Mouse (Mus musculus) midbrain, embryonic 11.5 days (tissue): ENCODE results near the gene Pla2g2e. TPM values are rescaled to one million over a fixed set of nuclear protein-coding genes. Genes with fewer than 3 reads are reported as not detected.

Source experiments
- ATAC-seq: fragments of 200-750 bp; cut with Nextera tagmentation; 2 replicates; pipeline ENCODE4 v1.8.0; 2017; ENCODE audit warnings: moderate TSS enrichment, moderate library complexity; ENCODE audit not compliant: low FRiP score
- DNase-seq: peaks from one replicate; pipeline ENCODE4 v3.0.0; 2015; ENCODE audit warnings: low spot score; ENCODE audit errors: missing footprints
- H3K27ac ChIP-seq: fragments of 300-500 bp; sonication (generic); 2 replicates; pipeline ENCODE4 v1.5.1; 2014; ENCODE audit warnings: low read depth, low read length
- H3K27me3 ChIP-seq: fragments of 300-500 bp; sonication (generic); 2 replicates; pipeline ENCODE4 v1.6.1; 2014; ENCODE audit warnings: mild to moderate bottlenecking, low read length, moderate library complexity, mixed read lengths; ENCODE audit not compliant: control insufficient read depth, insufficient read depth
- H3K36me3 ChIP-seq: fragments of 300-500 bp; sonication (generic); 2 replicates; pipeline ENCODE4 v1.6.1; 2014; ENCODE audit warnings: mild to moderate bottlenecking, low read length, moderate library complexity, mixed read lengths; ENCODE audit not compliant: control insufficient read depth, insufficient read depth
- H3K4me1 ChIP-seq: fragments of 300-500 bp; sonication (generic); 2 replicates; pipeline ENCODE4 v1.6.1; 2014; ENCODE audit warnings: low read length; ENCODE audit not compliant: control insufficient read depth, insufficient read depth
- H3K4me2 ChIP-seq: fragments of 300-500 bp; sonication (generic); 2 replicates; pipeline ENCODE4 v1.6.1; 2014; ENCODE audit warnings: mild to moderate bottlenecking, moderate library complexity
- H3K4me3 ChIP-seq: fragments of 300-500 bp; sonication (generic); 2 replicates; pipeline ENCODE4 v1.5.1; 2014; ENCODE audit warnings: low read depth, low read length
- H3K9ac ChIP-seq: fragments of 300-500 bp; sonication (generic); 2 replicates; pipeline ENCODE4 v1.6.1; 2014; ENCODE audit warnings: low read length
- H3K9me3 ChIP-seq: fragments of 300-500 bp; sonication (generic); 2 replicates; pipeline ENCODE4 v1.6.1; 2016; ENCODE audit warnings: low read length; ENCODE audit not compliant: control insufficient read depth
- WGBS: fragments of 180-500 bp; shearing (Covaris S2); extraction: QIAGEN DNeasy Blood & Tissue Kit; methylation state at CpG from one replicate; pipeline ENCODE4 v1.1.7; 2014; 5-methylcytosine and 5-hydroxymethylcytosine counted together
- polyA plus RNA-seq: library from polyadenylated mRNA; unstranded; fragments of >200 nt; fragmentation: Nextera tagmentation; extraction: Ambion mirVana; gene quantifications from 2 replicates; pipeline ENCODE4 v1.2.1, GENCODE M21; 2014

Pla2g2e gene
- polyA plus RNA-seq, 1 experiment from 2014 or later, result not detected

GRCm38 (mm10) chr4:138922131-138922459 lies 44.4 kb downstream of the Pla2g2e start:
- Histone ChIP-seq H3K27ac (no peak overlapping the region), H3K27me3 (no peaks in the 10 kb centered on the region; the same call in 1 of the 2 replicates), H3K4me1 (no peaks in the 10 kb centered on the region), H3K9ac (no peak overlapping the region), H3K36me3 (no peaks in the 10 kb centered on the region), H3K9me3 (no peaks in the 10 kb centered on the region; the same call in 1 of the 2 replicates), H3K4me2 (peak overlapping the region; percentile 36), H3K4me3 (no peak overlapping the region)
- peak; percentile 48; the same call in 1 of the 2 replicates for ATAC-seq
- peak; percentile 100 for DNase-seq
- 2% methylated on average over 11 of the region's 11 CpGs for WGBS

GRCm38 (mm10) chr4:138925561-138925960 lies 47.8 kb downstream of the Pla2g2e start:
- H3K9me3 ChIP-seq, result no peaks in the 10 kb centered on the region
- ATAC-seq (no peak), DNase-seq (no peak)

More at GRCm38 (mm10) chr4:138925561-138925960, 47.8 kb downstream of the Pla2g2e start:
- Histone ChIP-seq H3K36me3 (no peaks in the 10 kb centered on the region), H3K27ac (no peak overlapping the region), H3K9ac (no peak overlapping the region), H3K4me3 (no peak overlapping the region), H3K4me1 (no peaks in the 10 kb centered on the region), H3K4me2 (no peak overlapping the region), H3K27me3 (no peaks in the 10 kb centered on the region; the same call in 1 of the 2 replicates)
- 77% methylated on average over 2 of the region's 2 CpGs for WGBS

Other genes starting within 250 kb of the Pla2g2e start
- gene Vwa5b1, start 242.1 kb upstream of the Pla2g2e start, polyA plus RNA-seq, result 0.15 and 0.28 TPM in 2 replicates
- gene Pla2g2c, start 153.2 kb upstream of the Pla2g2e start, polyA plus RNA-seq, result 0.81 and 0.96 TPM in 2 replicates
- 1.5 TPM in 2 replicates for gene Ubxn10, start 140.8 kb upstream of the Pla2g2e start, polyA plus RNA-seq
- 0.08 and 0.12 TPM in 2 replicates for gene Pla2g2f, start 120.3 kb upstream of the Pla2g2e start, polyA plus RNA-seq
- gene Pla2g2d, start 102.2 kb upstream of the Pla2g2e start, polyA plus RNA-seq, result 0.26 and 0.41 TPM in 2 replicates
- gene Pla2g5, start 14.5 kb upstream of the Pla2g2e start, polyA plus RNA-seq, result 0.22 TPM in 1 of 2 replicates, not detected in the other
- gene Gm13030, start 4.0 kb upstream of the Pla2g2e start, polyA plus RNA-seq, result not detected in 2 replicates
- 2.7 and 3.0 TPM in 2 replicates for gene Otud3, start 36.0 kb downstream of the Pla2g2e start, polyA plus RNA-seq
- gene Rnf186, start 89.2 kb downstream of the Pla2g2e start, polyA plus RNA-seq, result not detected in 2 replicates
- 0.46 and 0.90 TPM in 2 replicates for gene Tmco4, start 94.9 kb downstream of the Pla2g2e start, polyA plus RNA-seq
- not detected in 2 replicates for gene Htr6, start 197.6 kb downstream of the Pla2g2e start, polyA plus RNA-seq
- gene Nbl1, start 215.1 kb downstream of the Pla2g2e start, polyA plus RNA-seq, result 12.7 and 13.6 TPM in 2 replicates